Mouse (Mus musculus) CH12.LX (cell line): ENCODE measurements around the gene Rap1b. TPM values are rescaled to one million over a fixed set of nuclear protein-coding genes. Genes with fewer than 3 reads are reported as not detected.
A peak's percentile ranks its signal among the peaks of the same experiment; 100 is the strongest.

Source experiments
- DNase-seq: peaks from one replicate; pipeline ENCODE4 v3.0.0-alpha.2; 2013; ENCODE audit errors: extremely low read depth
- H3K27ac ChIP-seq: 2 replicates; pipeline ENCODE4 v1.5.1; 2012; ENCODE audit warnings: low read depth, mild to moderate bottlenecking, control low read depth, moderate library complexity; ENCODE audit not compliant: insufficient read depth
- H3K27me3 ChIP-seq: replicated peaks from 2 replicates; pipeline ENCODE3; 2012; ENCODE audit warnings: inconsistent platforms
- H3K36me3 ChIP-seq, 2 experiments: replicated peaks in 1 of 2; 2 replicates each; pipeline versions ENCODE3 to v1.6.1; 2012; ENCODE audit warnings: inconsistent platforms in 1 of 2, low read length in 1 of 2, mild to moderate bottlenecking in 1 of 2, mixed read lengths in 1 of 2, moderate library complexity in 1 of 2; ENCODE audit not compliant: control insufficient read depth in 1 of 2, insufficient read depth in 1 of 2
- H3K4me1 ChIP-seq, 2 experiments: 2 replicates each; pipeline ENCODE4 v1.6.1; 2012; ENCODE audit warnings: inconsistent platforms in 1 of 2, moderate library complexity in 1 of 2; ENCODE audit not compliant: insufficient read depth in 2 of 2, control insufficient read depth in 1 of 2
- H3K4me2 ChIP-seq: 2 replicates; pipeline ENCODE4 v1.6.1; 2012; ENCODE audit warnings: low read depth, mild to moderate bottlenecking, control low read depth; ENCODE audit not compliant: poor library complexity, insufficient read depth, severe bottlenecking
- H3K4me3 ChIP-seq, 3 experiments: fragments of 150-350 bp in 1 of 3; sonication (generic) in 1 of 3; replicated peaks in 1 of 3; 2 replicates each; pipeline versions ENCODE3 to v1.5.1; 2011 to 2012; ENCODE audit warnings: low read depth in 2 of 3, low read length in 2 of 3, mild to moderate bottlenecking in 2 of 3, moderate library complexity in 2 of 3, control low read depth in 1 of 3, improper control_type of control experiment in 1 of 3, inconsistent platforms in 1 of 3, mixed read lengths in 1 of 3; ENCODE audit not compliant: poor library complexity in 1 of 3
- H3K79me2 ChIP-seq: replicated peaks from 2 replicates; pipeline ENCODE4 v1.6.1; 2012; ENCODE audit warnings: mild to moderate bottlenecking, moderate library complexity; ENCODE audit not compliant: control insufficient read depth, poor library complexity, insufficient read depth, severe bottlenecking; ENCODE audit errors: extremely low read depth
- H3K9ac ChIP-seq: 2 replicates; pipeline ENCODE4 v1.6.1; 2012; ENCODE audit warnings: low read depth, mild to moderate bottlenecking, control low read depth, moderate library complexity; ENCODE audit not compliant: insufficient read depth
- H3K9me3 ChIP-seq: replicated peaks from 2 replicates; pipeline ENCODE3; 2012; ENCODE audit warnings: low read length, inconsistent platforms, mixed read lengths
- CTCF ChIP-seq, 2 experiments: IDR thresholded peaks in 1 of 2; conservative IDR thresholded peaks in 1 of 2; 2 replicates each; pipeline ENCODE4 v1.5.1; 2011 to 2012; ENCODE audit warnings: low read depth in 2 of 2, low read length in 2 of 2, improper control_type of control experiment in 1 of 2, inconsistent platforms in 1 of 2, mild to moderate bottlenecking in 1 of 2, moderate library complexity in 1 of 2
- GABPA ChIP-seq: IDR thresholded peaks from 2 replicates; pipeline ENCODE4 v1.6.1; 2012; ENCODE audit warnings: low read depth, low read length, improper control_type of control experiment, inconsistent platforms; ENCODE audit not compliant: insufficient replicate concordance
- MAX ChIP-seq: IDR thresholded peaks from 2 replicates; pipeline ENCODE4 v1.6.1; 2011; ENCODE audit warnings: low read length, improper control_type of control experiment
- MXI1 ChIP-seq: IDR thresholded peaks from 2 replicates; pipeline ENCODE4 v1.6.1; 2011; ENCODE audit warnings: mild to moderate bottlenecking, low read depth, low read length, improper control_type of control experiment
- NELFE ChIP-seq: IDR thresholded peaks from 2 replicates; pipeline ENCODE4 v1.6.1; 2011; ENCODE audit warnings: low read depth, low read length, improper control_type of control experiment
- NRF1 ChIP-seq: IDR thresholded peaks from 2 replicates; pipeline ENCODE4 v1.6.1; 2014; ENCODE audit warnings: low read depth, mild to moderate bottlenecking, inconsistent platforms, low read length, improper control_type of control experiment, moderate library complexity
- POLR2A ChIP-seq: IDR thresholded peaks from 2 replicates; pipeline ENCODE4 v1.6.1; 2011; ENCODE audit warnings: low read depth, mild to moderate bottlenecking, improper control_type of control experiment, low read length
- POLR2AphosphoS2 ChIP-seq: IDR thresholded peaks from 2 replicates; pipeline ENCODE4 v1.6.1; 2011; ENCODE audit warnings: low read depth, low read length, improper control_type of control experiment
- RAD21 ChIP-seq: IDR thresholded peaks from 2 replicates; pipeline ENCODE4 v1.6.1; 2011; ENCODE audit warnings: low read depth, mild to moderate bottlenecking, low read length, improper control_type of control experiment, moderate library complexity
- SIN3A ChIP-seq: IDR thresholded peaks from 2 replicates; pipeline ENCODE4 v1.6.1; 2012; ENCODE audit warnings: low read length, improper control_type of control experiment, inconsistent platforms
- SMC3 ChIP-seq: IDR thresholded peaks from 2 replicates; pipeline ENCODE4 v1.6.1; 2011; ENCODE audit warnings: low read depth, low read length, improper control_type of control experiment
- UBTF ChIP-seq: IDR thresholded peaks from 2 replicates; pipeline ENCODE4 v1.6.1; 2012; ENCODE audit warnings: low read depth, mild to moderate bottlenecking, inconsistent platforms, low read length, improper control_type of control experiment, moderate library complexity
- USF1 ChIP-seq: IDR thresholded peaks from 2 replicates; pipeline ENCODE4 v1.6.1; 2014; ENCODE audit warnings: low read depth, mild to moderate bottlenecking, inconsistent platforms, low read length, improper control_type of control experiment
- ZC3H11A ChIP-seq: IDR thresholded peaks from 2 replicates; pipeline ENCODE4 v1.6.1; 2012; ENCODE audit warnings: low read depth, mild to moderate bottlenecking, inconsistent platforms, low read length, improper control_type of control experiment
- ZMIZ1 ChIP-seq: IDR thresholded peaks from 2 replicates; pipeline ENCODE4 v1.6.1; 2012; ENCODE audit warnings: low read depth, mild to moderate bottlenecking, inconsistent platforms, low read length, improper control_type of control experiment
- ZNF384 ChIP-seq: IDR thresholded peaks from 2 replicates; pipeline ENCODE4 v1.6.1; 2012; ENCODE audit warnings: low read depth, low read length, improper control_type of control experiment, inconsistent platforms
- dilution Hi-C: fragments of 300-500 bp; cut with MboI; formaldehyde crosslinking; loops from 2 replicates; pipeline ENCODE4 v1.14.3; 2020; ENCODE audit warnings: low sequenced_read_pairs; ENCODE audit not compliant: extremely low pct_unique_long_range_greater_than_20kb, extremely low pct_ligation_motif_present
- in situ Hi-C: fragments of 300-500 bp; cut with MboI; formaldehyde crosslinking; loops from 3 replicates; pipeline ENCODE4 v1.14.3; 2019; ENCODE audit warnings: low sequenced_read_pairs, low pct_ligation_motif_present, low pct_unique_long_range_greater_than_20kb, mixed read lengths
- polyA plus RNA-seq: library from polyadenylated mRNA; unstranded; fragments of >175 nt; gene quantifications from 2 replicates; pipeline ENCODE4 v1.2.1, GENCODE M21; 2012; ENCODE audit warnings: low read depth; ENCODE audit not compliant: insufficient read length
- total RNA-seq, 2 experiments: library from RNA; depleted of rRNA; stranded (reverse); fragments of 300-350 nt in 1 of 2; fragments of >200 nt in 1 of 2; gene quantifications; 2 replicates each; pipeline ENCODE4 v1.2.3; 2012 to 2014

Rap1b gene
- total and polyA plus RNA-seq, 3 experiments = 37.0 to 214 (median 205) TPM

DNA sequence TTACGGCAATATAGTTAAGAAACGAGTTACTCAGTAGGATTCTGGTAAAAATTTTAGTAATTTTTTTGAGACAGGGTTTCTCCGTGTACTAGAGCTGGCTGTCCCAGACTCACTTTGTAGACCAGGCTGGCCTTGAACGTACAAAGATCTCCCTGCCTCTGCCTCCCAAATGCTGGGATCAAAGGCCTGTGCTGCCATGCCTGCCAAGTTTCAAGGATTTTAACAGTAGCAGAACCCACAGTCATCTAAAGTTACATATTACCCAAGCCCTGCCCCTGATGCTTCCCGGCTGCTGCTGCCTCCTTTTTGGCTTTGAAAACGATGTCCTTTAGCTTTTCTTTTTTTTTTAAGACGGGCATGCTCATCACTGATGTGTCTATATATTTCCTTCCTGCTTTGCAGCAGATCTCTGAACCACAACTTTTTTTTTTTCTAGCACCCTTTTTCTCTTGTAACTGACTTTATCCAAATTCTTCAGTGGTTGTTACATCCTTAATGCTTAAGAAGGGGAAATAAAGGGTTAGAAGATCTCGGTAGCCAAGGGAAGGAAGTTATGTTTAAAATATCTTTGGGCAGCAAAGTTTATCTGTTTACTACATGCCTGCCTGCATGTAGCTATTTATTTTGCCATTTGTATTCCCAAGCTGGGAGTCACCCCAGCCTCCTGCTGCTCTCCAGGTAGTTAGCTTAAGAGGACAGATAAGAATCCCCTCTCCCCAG, 10.3 kb upstream of the Rap1b start:
- no peaks in the 10 kb centered on the region for H3K79me2 ChIP-seq
- dilution Hi-C loops = no loop called here

DNA sequence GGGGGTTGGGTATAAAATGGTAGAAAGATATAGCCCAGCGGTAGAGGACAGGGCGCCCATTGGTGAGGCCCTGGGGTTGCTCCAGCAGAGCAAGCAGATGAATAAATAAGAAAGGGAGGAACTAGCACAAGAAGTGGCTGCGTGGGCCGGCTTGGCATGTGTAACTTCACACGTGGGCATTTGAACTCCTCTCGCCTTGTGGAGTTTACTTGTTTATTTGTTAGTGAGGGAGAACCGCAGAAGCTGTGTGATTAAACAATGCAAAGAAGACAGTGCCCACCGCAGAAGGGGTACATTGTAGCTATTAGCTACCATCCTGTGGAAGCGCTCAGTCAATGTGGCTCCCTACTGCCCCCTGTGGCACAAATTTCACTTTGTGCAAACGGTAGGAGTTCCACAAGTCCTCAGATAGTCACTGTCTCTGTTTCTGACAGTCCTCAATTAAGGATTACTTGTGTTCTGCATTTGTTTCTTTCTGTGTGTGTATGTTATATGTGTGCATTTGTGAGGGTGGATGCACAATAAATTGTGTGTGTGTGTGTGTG, 6.9 kb upstream of the Rap1b start:
- in situ Hi-C loops = no loop called here
- no peak overlapping the region for H3K4me3 ChIP-seq
- no peak overlapping the region for H3K27ac ChIP-seq
- H3K4me2 ChIP-seq = no peak overlapping the region
- no peak for DNase-seq
- H3K36me3 ChIP-seq = no peaks in the 10 kb centered on the region
- H3K9ac ChIP-seq = no peak overlapping the region
- no peaks in the 10 kb centered on the region for H3K9me3 ChIP-seq
- H3K27me3 ChIP-seq = no peaks in the 10 kb centered on the region
- TF ChIP-seq POLR2AphosphoS2 = no peak
- TF ChIP-seq CTCF (conservative IDR thresholded peaks at IDR 0.05 in 1 of 2, IDR thresholded peaks at IDR 0.05 in 1 of 2; ENCODE audit: low read depth in 2 of 2, low read length in 2 of 2) = peak in 1 of 2 experiments; percentile 46; a peak in 2 of 4 replicates
- no peak; the same call in 1 of the 2 replicates for TF ChIP-seq SMC3
- TF ChIP-seq MAX = no peak
- no peak for TF ChIP-seq NELFE
- TF ChIP-seq RAD21 = peak; percentile 12
- dilution Hi-C loops = no loop called here
- no peaks in the 10 kb centered on the region for H3K79me2 ChIP-seq
- peaks cover 0 to 5% of the 10 kb centered on the region in 2 experiments; a peak in 1 of 4 replicates for H3K4me1 ChIP-seq

More for the DNA sequence above, 10.3 kb upstream of the Rap1b start:
- TF ChIP-seq USF1 = no peak
- TF ChIP-seq ZNF384 = no peak
- TF ChIP-seq POLR2A = no peak
- TF ChIP-seq GABPA = no peak
- no peak for TF ChIP-seq NRF1
- no peak for TF ChIP-seq CTCF (conservative IDR thresholded peaks at IDR 0.05 in 1 of 2, IDR thresholded peaks at IDR 0.05 in 1 of 2; ENCODE audit: low read depth in 2 of 2, low read length in 2 of 2)
- TF ChIP-seq NELFE = no peak
- no peak for TF ChIP-seq ZC3H11A
- Histone ChIP-seq H3K36me3 (no peaks in the 10 kb centered on the region), H3K9ac (no peak overlapping the region), H3K27ac (no peak overlapping the region), H3K4me3 (no peak overlapping the region), H3K4me2 (no peak overlapping the region), H3K4me1 (peaks cover 0 to 5% of the 10 kb centered on the region in 2 experiments; a peak in 1 of 4 replicates), H3K9me3 (no peaks in the 10 kb centered on the region), H3K27me3 (no peaks in the 10 kb centered on the region)
- DNase-seq = no peak
- in situ Hi-C loops = no loop called here

DNA sequence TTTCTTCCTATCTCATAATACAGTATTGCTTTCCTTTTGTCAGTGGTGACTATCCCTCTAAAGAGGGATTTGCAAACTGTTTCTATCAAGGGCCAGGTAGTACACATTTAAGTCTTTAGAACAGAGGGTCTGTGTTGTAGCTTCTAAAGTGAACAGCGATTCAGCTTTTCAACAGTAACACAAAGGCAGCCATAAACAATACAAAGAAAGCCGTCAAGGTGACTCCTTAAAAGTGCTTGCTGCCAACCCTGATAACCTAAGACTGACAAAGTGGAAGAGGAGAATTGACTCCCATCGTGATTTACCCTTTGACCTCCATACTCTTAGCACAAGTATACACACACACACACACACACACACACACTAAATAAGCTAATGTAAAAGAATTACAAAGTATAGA, 3.1 kb upstream of the Rap1b start:
- Histone ChIP-seq H3K9ac (no peak overlapping the region), H3K4me3 (no peak overlapping the region), H3K27me3 (peaks cover 3% of the 10 kb centered on the region), H3K79me2 (peaks cover 17% of the 10 kb centered on the region), H3K4me1 (peaks cover 0 to 8% of the 10 kb centered on the region in 2 experiments; a peak in 2 of 4 replicates), H3K36me3 (no peaks in the 10 kb centered on the region), H3K4me2 (no peak overlapping the region), H3K27ac (no peak overlapping the region), H3K9me3 (no peaks in the 10 kb centered on the region)
- no peak for DNase-seq
- no peak for TF ChIP-seq ZNF384
- TF ChIP-seq NRF1 = no peak
- TF ChIP-seq MXI1 = no peak
- TF ChIP-seq ZMIZ1 = no peak
- TF ChIP-seq SIN3A = no peak
- no peak for TF ChIP-seq UBTF
- dilution Hi-C loops (no loop called here), in situ Hi-C loops (loop anchor here (25.0 kb wide), 1 partner anchor 263 kb away; no protein-coding TSS in a partner anchor)
